14 mouse cellular contexts compared by ENCODE assay signal in genomic region chr8:122537812-122538211, GRCm38 (mm10). TPM values are rescaled to one million over a fixed set of nuclear protein-coding genes. Genes with fewer than 3 reads are reported as not detected.
DNase-seq lines count a peak whose midpoint lies in the region; ATAC-seq and TF ChIP-seq lines count a peak whose summit lies in the region.
"Had no signal": no experiment of that assay in that cellular context is flagged by ENCODE, and none has a peak within 500 bp of the region (broad histone marks: within the 10 kb centered on the region; RNA-seq: fewer than 3 reads in every experiment).

No protein-coding gene starts in this region.

- DNase-seq in kidney, postnatal 25 days: no peak
- DNase-seq in liver, postnatal 0 days: peak; percentile 31
- no peak for DNase-seq in left cerebral cortex, adult 18-20 months (ENCODE audit: low spot score in 2 of 2)
- DNase-seq in embryo, embryonic 10 days (ENCODE audit: low spot score): no peak
- DNase-seq: adrenal gland, postnatal 14 days; cerebellum, postnatal 25 days; right cerebral cortex, postnatal 25 days; thymus, postnatal 25 days had no signal

- H3K4me3 ChIP-seq in kidney, embryonic 15.5 days (replicated peaks): no peak overlapping the region
- H3K4me3 ChIP-seq in brown adipose tissue, adult 24 weeks (ENCODE audit: insufficient read depth, low read depth, low read length): no peak overlapping the region
- H3K4me3 ChIP-seq in liver, postnatal 0 days (ENCODE audit: low read depth, low read length): peak overlapping the region; percentile 15; the same call in 1 of the 2 replicates
- H3K4me3 ChIP-seq: megakaryocyte, embryonic 14.5 days had no signal

- ATAC-seq in kidney, embryonic 15.5 days (replicated peaks; ENCODE audit: low FRiP score): peak; percentile 57; the same call in 1 of the 2 replicates
- ATAC-seq in erythroid progenitor cell, adult 5-6 weeks (replicated peaks; ENCODE audit: low FRiP score, poor library complexity, severe bottlenecking): peak; percentile 86
- peak; percentile 88 for ATAC-seq in liver, postnatal 0 days
- ATAC-seq in inflammation-experienced regulatory T-cells, adult 6 months: no peak
- ATAC-seq: hindbrain, postnatal 0 days had no signal

- H3K4me1 ChIP-seq in kidney, embryonic 15.5 days: peaks cover 44% of the 10 kb centered on the region
- peaks cover 49% of the 10 kb centered on the region for H3K4me1 ChIP-seq in brown adipose tissue, adult 24 weeks (ENCODE audit: control insufficient read depth, insufficient read depth, insufficient read length, low read length)
- peaks cover 34% of the 10 kb centered on the region for H3K4me1 ChIP-seq in liver, postnatal 0 days (ENCODE audit: insufficient read depth)

- no peaks in the 10 kb centered on the region for H3K27me3 ChIP-seq in kidney, embryonic 15.5 days
- no peaks in the 10 kb centered on the region for H3K27me3 ChIP-seq in liver, postnatal 0 days (ENCODE audit: insufficient read depth, low read length)
- H3K27me3 ChIP-seq: megakaryocyte, embryonic 14.5 days had no signal

- WGBS in kidney, embryonic 15.5 days: 67% methylated on average over 2 of the region's 2 CpGs
- WGBS in liver, postnatal 0 days (ENCODE audit: insufficient replicate concordance): 43% methylated on average over 2 of the region's 2 CpGs

- TF ChIP-seq CTCF in liver, postnatal 0 days (IDR thresholded peaks at IDR 0.05; ENCODE audit: low read depth): no peak

- H3K27ac ChIP-seq in kidney, embryonic 15.5 days: peak overlapping the region; percentile 75
- peak overlapping the region; percentile 33 for H3K27ac ChIP-seq in brown adipose tissue, adult 24 weeks (replicated peaks; ENCODE audit: low read depth, low read length)
- peak overlapping the region; percentile 80 for H3K27ac ChIP-seq in liver, postnatal 0 days (ENCODE audit: low read depth)
- H3K27ac ChIP-seq: hindbrain, postnatal 0 days had no signal

- H3K36me3 ChIP-seq in kidney, embryonic 15.5 days: no peaks in the 10 kb centered on the region
- 0 out of 2 replicates have a peak, but pooled peaks cover 5% of the 10 kb centered on the region for H3K36me3 ChIP-seq in liver, postnatal 0 days (replicated peaks; ENCODE audit: insufficient read depth, low read length)

- no peak overlapping the region; the same call in 1 of the 2 replicates for H3K4me2 ChIP-seq in kidney, embryonic 15.5 days
- peak overlapping the region; percentile 74 for H3K4me2 ChIP-seq in liver, postnatal 0 days (ENCODE audit: low read depth, low read length)

- H3K9ac ChIP-seq in kidney, embryonic 15.5 days: no peak overlapping the region
- peak overlapping the region; percentile 44 for H3K9ac ChIP-seq in liver, postnatal 0 days (replicated peaks)

- peak; percentile 98 for TF ChIP-seq EP300 in liver, postnatal 0 days (IDR thresholded peaks at IDR 0.05; ENCODE audit: low read depth)

- no peaks in the 10 kb centered on the region for H3K9me3 ChIP-seq in kidney, embryonic 15.5 days (replicated peaks)
- H3K9me3 ChIP-seq in liver, postnatal 0 days (ENCODE audit: low read length): no peaks in the 10 kb centered on the region

RNA-seq across cellular contexts. Expression of gene Piezo1, which starts 13.3 kb away (rescaled TPM):
- 13.2 and 17.8 TPM in 2 replicates for polyA plus RNA-seq in kidney, embryonic 15.5 days (2015; fragmentation: Nextera tagmentation; extraction: Ambion mirVana)
- polyA plus RNA-seq in brown adipose tissue, adult 24 weeks (2012; ENCODE audit: insufficient read depth, insufficient read length, missing spikeins): 14.7 and 20.4 TPM in 2 replicates
- total RNA-seq in erythroid progenitor cell, adult 5-6 weeks (2015; ENCODE audit: low replicate concordance): 32.1 and 43.2 TPM in 2 replicates
- 31.8 and 52.9 TPM in 2 replicates for total RNA-seq in erythroid progenitor cell, adult 5-6 weeks (2017; ENCODE audit: low replicate concordance)
- polyA plus RNA-seq in liver, postnatal 0 days (2015; fragmentation: Nextera tagmentation; extraction: Ambion mirVana): 2.6 and 3.4 TPM in 2 replicates
- polyA plus RNA-seq in inflammation-experienced regulatory T-cells, adult 6 months (2017; shearing (Covaris generic)): 10 to 100 TPM; 12.9 to 16.2 (median 14.5) TPM
- total RNA-seq in left cerebral cortex, adult 18-20 months (2021): 1 to 10 TPM; 5.2 to 5.5 TPM

RNA-seq across cellular contexts. Expression of gene Cdt1, which starts 30.0 kb away (rescaled TPM):
- 40.8 and 50.4 TPM in 2 replicates for polyA plus RNA-seq in kidney, embryonic 15.5 days (2015; fragmentation: Nextera tagmentation; extraction: Ambion mirVana)
- 0.48 and 0.58 TPM in 2 replicates for polyA plus RNA-seq in brown adipose tissue, adult 24 weeks (2012; ENCODE audit: insufficient read depth, insufficient read length, missing spikeins)
- 55.5 and 65.8 TPM in 2 replicates for total RNA-seq in erythroid progenitor cell, adult 5-6 weeks (2015; ENCODE audit: low replicate concordance)
- total RNA-seq in erythroid progenitor cell, adult 5-6 weeks (2017; ENCODE audit: low replicate concordance): 33.0 and 77.8 TPM in 2 replicates
- polyA plus RNA-seq in liver, postnatal 0 days (2015; fragmentation: Nextera tagmentation; extraction: Ambion mirVana): 19.8 and 23.7 TPM in 2 replicates
- polyA plus RNA-seq in inflammation-experienced regulatory T-cells, adult 6 months (2017; shearing (Covaris generic)): 10 to 100 TPM; 11.5 to 19.8 (median 11.7) TPM
- 1 to 10 TPM; 2.9 to 3.9 TPM for total RNA-seq in left cerebral cortex, adult 18-20 months (2021)

RNA-seq across cellular contexts. Expression of gene Aprt, which starts 38.9 kb away (rescaled TPM):
- 333 and 353 TPM in 2 replicates for polyA plus RNA-seq in kidney, embryonic 15.5 days (2015; fragmentation: Nextera tagmentation; extraction: Ambion mirVana)
- polyA plus RNA-seq in brown adipose tissue, adult 24 weeks (2012; ENCODE audit: insufficient read depth, insufficient read length, missing spikeins): 17.3 and 19.4 TPM in 2 replicates
- total RNA-seq in erythroid progenitor cell, adult 5-6 weeks (2015; ENCODE audit: low replicate concordance): 39.4 and 53.7 TPM in 2 replicates
- total RNA-seq in erythroid progenitor cell, adult 5-6 weeks (2017; ENCODE audit: low replicate concordance): 12.3 and 15.5 TPM in 2 replicates
- 223 and 249 TPM in 2 replicates for polyA plus RNA-seq in liver, postnatal 0 days (2015; fragmentation: Nextera tagmentation; extraction: Ambion mirVana)
- polyA plus RNA-seq in inflammation-experienced regulatory T-cells, adult 6 months (2017; shearing (Covaris generic)): 100 to 1,000 TPM; 168 to 215 (median 192) TPM
- 10 to 100 TPM; 48.4 to 52.0 TPM for total RNA-seq in left cerebral cortex, adult 18-20 months (2021)
